Mouse (Mus musculus): Measurements from ENCODE around the gene Ptprk. TPM values are rescaled to one million over a fixed set of nuclear protein-coding genes. Genes with fewer than 3 reads are reported as not detected.

The Ptprk gene
- polyA plus RNA-seq, 1 experiment from 2014 or later = 15.2 TPM

- Histone ChIP-seq H3K4me3 (ENCODE audit: low read depth, low read length) (no peak overlapping the region), H3K27ac (ENCODE audit: low read depth, low read length) (no peak overlapping the region), H3K9me3 (ENCODE audit: control insufficient read depth, low read length) (no peaks in the 10 kb centered on the region), H3K9ac (ENCODE audit: low read depth, low read length) (no peak overlapping the region), H3K27me3 (replicated peaks; ENCODE audit: control insufficient read depth, insufficient read depth, low read length) (no peaks in the 10 kb centered on the region), H3K4me1 (replicated peaks; ENCODE audit: control insufficient read depth, insufficient read depth, low read length) (no peaks in the 10 kb centered on the region), H3K36me3 (ENCODE audit: control insufficient read depth, insufficient read depth, low read length) (no peaks in the 10 kb centered on the region), H3K4me2 (no peak overlapping the region)
- DNase-seq (ENCODE audit: low spot score) = no peak
- 87% methylated on average over 1 of the region's 1 CpGs for WGBS
- ATAC-seq (replicated peaks; ENCODE audit: low FRiP score) = no peak
These were observed 149.8 kb downstream of the Ptprk start for GRCm38 (mm10) chr10:28224376-28224775.

GRCm38 (mm10) chr10:28225536-28226075 lies 151.0 kb downstream of the Ptprk start:
- Histone ChIP-seq H3K36me3 (ENCODE audit: control insufficient read depth, insufficient read depth, low read length) (no peaks in the 10 kb centered on the region), H3K4me2 (no peak overlapping the region), H3K4me1 (replicated peaks; ENCODE audit: control insufficient read depth, insufficient read depth, low read length) (no peaks in the 10 kb centered on the region), H3K9me3 (ENCODE audit: control insufficient read depth, low read length) (no peaks in the 10 kb centered on the region), H3K27me3 (replicated peaks; ENCODE audit: control insufficient read depth, insufficient read depth, low read length) (no peaks in the 10 kb centered on the region), H3K4me3 (ENCODE audit: low read depth, low read length) (no peak overlapping the region), H3K9ac (ENCODE audit: low read depth, low read length) (no peak overlapping the region), H3K27ac (ENCODE audit: low read depth, low read length) (no peak overlapping the region)
- ATAC-seq (replicated peaks; ENCODE audit: low FRiP score) (no peak), DNase-seq (ENCODE audit: low spot score) (no peak)
- 23% methylated on average over 5 of the region's 5 CpGs for WGBS

GRCm38 (mm10) chr10:28227732-28228131 lies 153.1 kb downstream of the Ptprk start:
- no peak overlapping the region for H3K9ac ChIP-seq (ENCODE audit: low read depth, low read length)
- no peaks in the 10 kb centered on the region for H3K4me1 ChIP-seq (replicated peaks; ENCODE audit: control insufficient read depth, insufficient read depth, low read length)
- no peaks in the 10 kb centered on the region for H3K27me3 ChIP-seq (replicated peaks; ENCODE audit: control insufficient read depth, insufficient read depth, low read length)
- H3K36me3 ChIP-seq (ENCODE audit: control insufficient read depth, insufficient read depth, low read length) = no peaks in the 10 kb centered on the region
- no peak overlapping the region for H3K27ac ChIP-seq (ENCODE audit: low read depth, low read length)
- DNase-seq (ENCODE audit: low spot score) (no peak), ATAC-seq (replicated peaks; ENCODE audit: low FRiP score) (no peak)
- no peak overlapping the region for H3K4me2 ChIP-seq
- no peak overlapping the region for H3K4me3 ChIP-seq (ENCODE audit: low read depth, low read length)
- whole genome bisulfite sequencing = 62% methylated on average over 4 of the region's 4 CpGs
- no peaks in the 10 kb centered on the region for H3K9me3 ChIP-seq (ENCODE audit: control insufficient read depth, low read length)

- H3K9ac ChIP-seq (ENCODE audit: low read depth, low read length) = no peak overlapping the region
- no peak overlapping the region for H3K4me3 ChIP-seq (ENCODE audit: low read depth, low read length)
- no peaks in the 10 kb centered on the region for H3K27me3 ChIP-seq (replicated peaks; ENCODE audit: control insufficient read depth, insufficient read depth, low read length)
- H3K4me2 ChIP-seq = no peak overlapping the region
- no peak overlapping the region for H3K27ac ChIP-seq (ENCODE audit: low read depth, low read length)
- ATAC-seq (replicated peaks; ENCODE audit: low FRiP score) = no peak
- no peaks in the 10 kb centered on the region for H3K36me3 ChIP-seq (ENCODE audit: control insufficient read depth, insufficient read depth, low read length)
- WGBS = 70% methylated on average over 1 of the region's 1 CpGs
- no peaks in the 10 kb centered on the region for H3K9me3 ChIP-seq (ENCODE audit: control insufficient read depth, low read length)
- no peaks in the 10 kb centered on the region for H3K4me1 ChIP-seq (replicated peaks; ENCODE audit: control insufficient read depth, insufficient read depth, low read length)
- no peak for DNase-seq (ENCODE audit: low spot score)
These were observed 153.6 kb downstream of the Ptprk start for GRCm38 (mm10) chr10:28228208-28228607.

GRCm38 (mm10) chr10:28232273-28233167 lies 157.9 kb downstream of the Ptprk start:
- 61% methylated on average over 4 of the region's 4 CpGs for WGBS
- no peaks in the 10 kb centered on the region for H3K36me3 ChIP-seq (ENCODE audit: control insufficient read depth, insufficient read depth, low read length)
- ATAC-seq (replicated peaks; ENCODE audit: low FRiP score) (no peak), DNase-seq (ENCODE audit: low spot score) (no peak)
- H3K4me1 ChIP-seq (replicated peaks; ENCODE audit: control insufficient read depth, insufficient read depth, low read length) = no peaks in the 10 kb centered on the region
- no peak overlapping the region for H3K4me2 ChIP-seq
- no peaks in the 10 kb centered on the region for H3K9me3 ChIP-seq (ENCODE audit: control insufficient read depth, low read length)
- H3K9ac ChIP-seq (ENCODE audit: low read depth, low read length) = no peak overlapping the region
- H3K27me3 ChIP-seq (replicated peaks; ENCODE audit: control insufficient read depth, insufficient read depth, low read length) = no peaks in the 10 kb centered on the region
- no peak overlapping the region for H3K27ac ChIP-seq (ENCODE audit: low read depth, low read length)
- H3K4me3 ChIP-seq (ENCODE audit: low read depth, low read length) = no peak overlapping the region

- Histone ChIP-seq H3K27me3 (replicated peaks; ENCODE audit: control insufficient read depth, insufficient read depth, low read length) (no peaks in the 10 kb centered on the region), H3K9ac (ENCODE audit: low read depth, low read length) (no peak overlapping the region), H3K4me1 (replicated peaks; ENCODE audit: control insufficient read depth, insufficient read depth, low read length) (no peaks in the 10 kb centered on the region), H3K36me3 (ENCODE audit: control insufficient read depth, insufficient read depth, low read length) (no peaks in the 10 kb centered on the region), H3K4me2 (no peak overlapping the region), H3K27ac (ENCODE audit: low read depth, low read length) (no peak overlapping the region), H3K9me3 (ENCODE audit: control insufficient read depth, low read length) (no peaks in the 10 kb centered on the region), H3K4me3 (ENCODE audit: low read depth, low read length) (no peak overlapping the region)
- DNase-seq (ENCODE audit: low spot score) (no peak), ATAC-seq (replicated peaks; ENCODE audit: low FRiP score) (no peak)
- WGBS = 77% methylated on average over 4 of the region's 4 CpGs
These were observed 174.4 kb downstream of the Ptprk start for GRCm38 (mm10) chr10:28249047-28249446.

- Histone ChIP-seq H3K27ac (ENCODE audit: low read depth, low read length) (no peak overlapping the region), H3K27me3 (replicated peaks; ENCODE audit: control insufficient read depth, insufficient read depth, low read length) (no peaks in the 10 kb centered on the region), H3K4me3 (ENCODE audit: low read depth, low read length) (no peak overlapping the region), H3K4me2 (no peak overlapping the region), H3K9me3 (ENCODE audit: control insufficient read depth, low read length) (no peaks in the 10 kb centered on the region), H3K4me1 (replicated peaks; ENCODE audit: control insufficient read depth, insufficient read depth, low read length) (no peaks in the 10 kb centered on the region), H3K36me3 (ENCODE audit: control insufficient read depth, insufficient read depth, low read length) (no peaks in the 10 kb centered on the region), H3K9ac (ENCODE audit: low read depth, low read length) (no peak overlapping the region)
- WGBS = 72% methylated on average over 4 of the region's 4 CpGs
- DNase-seq (ENCODE audit: low spot score) (no peak), ATAC-seq (replicated peaks; ENCODE audit: low FRiP score) (no peak)
These were observed 176.8 kb downstream of the Ptprk start for GRCm38 (mm10) chr10:28251385-28251784.

GRCm38 (mm10) chr10:28260651-28261050 lies 186.0 kb downstream of the Ptprk start:
- Histone ChIP-seq H3K9me3 (ENCODE audit: control insufficient read depth, low read length) (no peaks in the 10 kb centered on the region), H3K4me1 (replicated peaks; ENCODE audit: control insufficient read depth, insufficient read depth, low read length) (no peaks in the 10 kb centered on the region), H3K4me2 (no peak overlapping the region), H3K27ac (ENCODE audit: low read depth, low read length) (no peak overlapping the region), H3K4me3 (ENCODE audit: low read depth, low read length) (no peak overlapping the region), H3K9ac (ENCODE audit: low read depth, low read length) (no peak overlapping the region), H3K27me3 (replicated peaks; ENCODE audit: control insufficient read depth, insufficient read depth, low read length) (no peaks in the 10 kb centered on the region), H3K36me3 (ENCODE audit: control insufficient read depth, insufficient read depth, low read length) (no peaks in the 10 kb centered on the region)
- WGBS = 94% methylated on average over 2 of the region's 2 CpGs
- no peak for DNase-seq (ENCODE audit: low spot score)
- no peak for ATAC-seq (replicated peaks; ENCODE audit: low FRiP score)

- 76% methylated on average over 3 of the region's 3 CpGs for WGBS
- H3K9ac ChIP-seq (ENCODE audit: low read depth, low read length) = no peak overlapping the region
- no peak for ATAC-seq (replicated peaks; ENCODE audit: low FRiP score)
These were observed 187.5 kb downstream of the Ptprk start for GRCm38 (mm10) chr10:28262159-28262558.

More at GRCm38 (mm10) chr10:28262159-28262558, 187.5 kb downstream of the Ptprk start:
- DNase-seq (ENCODE audit: low spot score) = no peak
- H3K4me1 ChIP-seq (replicated peaks; ENCODE audit: control insufficient read depth, insufficient read depth, low read length) = no peaks in the 10 kb centered on the region
- H3K9me3 ChIP-seq (ENCODE audit: control insufficient read depth, low read length) = no peaks in the 10 kb centered on the region
- H3K36me3 ChIP-seq (ENCODE audit: control insufficient read depth, insufficient read depth, low read length) = peaks cover 2% of the 10 kb centered on the region; the same call in 1 of the 2 replicates
- H3K4me3 ChIP-seq (ENCODE audit: low read depth, low read length) = no peak overlapping the region
- no peaks in the 10 kb centered on the region for H3K27me3 ChIP-seq (replicated peaks; ENCODE audit: control insufficient read depth, insufficient read depth, low read length)
- H3K27ac ChIP-seq (ENCODE audit: low read depth, low read length) = no peak overlapping the region
- H3K4me2 ChIP-seq = no peak overlapping the region

Measured in liver, embryonic 11.5 days (tissue).